Mouse (Mus musculus) testis, adult 2 months (tissue): ENCODE data around the gene Ercc4. TPM values are rescaled to one million over a fixed set of nuclear protein-coding genes. Genes with fewer than 3 reads are reported as not detected.

Source experiments
- H3K27ac ChIP-seq: fragments of 200-500 bp; 2 replicates; pipeline ENCODE4 v1.5.1; 2012; ENCODE audit warnings: low read depth, low read length; ENCODE audit not compliant: control insufficient read depth, insufficient read depth
- H3K27me3 ChIP-seq: fragments of 200-500 bp; 2 replicates; pipeline ENCODE4 v1.6.1; 2012; ENCODE audit warnings: mild to moderate bottlenecking, low read length, moderate library complexity; ENCODE audit not compliant: control insufficient read depth, insufficient read depth
- H3K36me3 ChIP-seq: fragments of 200-500 bp; 2 replicates; pipeline ENCODE4 v1.6.1; 2012; ENCODE audit warnings: mild to moderate bottlenecking, low read length; ENCODE audit not compliant: control insufficient read depth, insufficient read depth
- H3K4me1 ChIP-seq: fragments of 200-500 bp; 2 replicates; pipeline ENCODE4 v1.6.1; 2012; ENCODE audit warnings: low read length; ENCODE audit not compliant: control insufficient read depth, insufficient read depth
- H3K4me3 ChIP-seq: fragments of 200-500 bp; 2 replicates; pipeline ENCODE4 v1.5.1; 2012; ENCODE audit warnings: low read depth, mild to moderate bottlenecking, low read length, moderate library complexity, mixed read lengths; ENCODE audit not compliant: control insufficient read depth
- CTCF ChIP-seq: fragments of 200-500 bp; IDR thresholded peaks from 2 replicates; pipeline ENCODE4 v1.5.1; 2012; ENCODE audit warnings: low read depth, mild to moderate bottlenecking, inconsistent platforms, low read length, moderate library complexity; ENCODE audit not compliant: control insufficient read depth, insufficient read depth, insufficient replicate concordance
- POLR2A ChIP-seq: fragments of 200-500 bp; IDR thresholded peaks from 2 replicates; pipeline ENCODE4 v1.6.1; 2012; ENCODE audit warnings: low read depth, mild to moderate bottlenecking, inconsistent platforms, low read length, moderate library complexity; ENCODE audit not compliant: control insufficient read depth
- polyA plus RNA-seq: library from polyadenylated mRNA; depleted of rRNA; stranded (reverse); fragments of >200 nt; gene quantifications from 2 replicates; pipeline ENCODE4 v1.2.3, GENCODE M21; 2012; rRNA removed

Ercc4 gene
- polyA plus RNA-seq, 1 experiment, result 30.7 TPM

GRCm38 (mm10) chr16:13199204-13199603, 89.7 kb downstream of the Ercc4 start:
- H3K4me3 ChIP-seq, result no peak overlapping the region
- H3K36me3 ChIP-seq, result no peaks in the 10 kb centered on the region
- H3K27me3 ChIP-seq, result no peaks in the 10 kb centered on the region
- H3K4me1 ChIP-seq, result peaks cover 6% of the 10 kb centered on the region
- TF ChIP-seq CTCF (no peak), POLR2A (no peak)
- no peak overlapping the region for H3K27ac ChIP-seq

Other genes starting within 250 kb of the Ercc4 start
- gene Mrtfb, start 146.8 kb downstream of the Ercc4 start, polyA plus RNA-seq, result 10.8 and 11.9 TPM in 2 replicates